Mouse (Mus musculus) liver, embryonic 12.5 days (tissue): Measurements from ENCODE around the gene Serpinb7. TPM values are rescaled to one million over a fixed set of nuclear protein-coding genes. Genes with fewer than 3 reads are reported as not detected.

Experiments
- ATAC-seq: fragments of 200-750 bp; cut with Nextera tagmentation; 2 replicates; pipeline ENCODE4 v1.8.0; 2017; ENCODE audit warnings: moderate number of reproducible peaks, mild to moderate bottlenecking, moderate library complexity
- H3K27ac ChIP-seq: fragments of 300-500 bp; sonication (generic); 2 replicates; pipeline ENCODE4 v1.5.1; 2016; ENCODE audit warnings: mild to moderate bottlenecking
- H3K27me3 ChIP-seq: fragments of 300-500 bp; sonication (generic); replicated peaks from 2 replicates; pipeline ENCODE4 v1.6.1; 2016; ENCODE audit warnings: mild to moderate bottlenecking, moderate library complexity
- H3K36me3 ChIP-seq: fragments of 300-500 bp; sonication (generic); 2 replicates; pipeline ENCODE4 v1.6.1; 2016; ENCODE audit warnings: mild to moderate bottlenecking, moderate library complexity
- H3K4me1 ChIP-seq: fragments of 300-500 bp; sonication (generic); 2 replicates; pipeline ENCODE4 v1.6.1; 2016
- H3K4me2 ChIP-seq: fragments of 300-500 bp; sonication (generic); 2 replicates; pipeline ENCODE4 v1.6.1; 2016; ENCODE audit warnings: mild to moderate bottlenecking, moderate library complexity
- H3K4me3 ChIP-seq: fragments of 300-500 bp; sonication (generic); 2 replicates; pipeline ENCODE4 v1.5.1; 2016; ENCODE audit warnings: mild to moderate bottlenecking, moderate library complexity
- H3K9ac ChIP-seq: fragments of 300-500 bp; sonication (generic); 2 replicates; pipeline ENCODE4 v1.6.1; 2016; ENCODE audit warnings: mild to moderate bottlenecking, moderate library complexity
- H3K9me3 ChIP-seq: fragments of 300-500 bp; sonication (generic); replicated peaks from 2 replicates; pipeline ENCODE4 v1.6.1; 2016; ENCODE audit warnings: mild to moderate bottlenecking, moderate library complexity
- WGBS: fragments of 180-500 bp; shearing (Covaris S2); methylation state at CpG from one replicate; pipeline ENCODE4 v1.1.7; 2016; ENCODE audit not compliant: insufficient replicate concordance; 5-methylcytosine and 5-hydroxymethylcytosine counted together
- polyA plus RNA-seq: library from polyadenylated mRNA; unstranded; fragments of >200 nt; fragmentation: Nextera tagmentation; extraction: Ambion mirVana; gene quantifications from 2 replicates; pipeline ENCODE4 v1.2.1, GENCODE M21; 2016

Serpinb7 gene
- not detected in 2 replicates for polyA plus RNA-seq

DNA sequence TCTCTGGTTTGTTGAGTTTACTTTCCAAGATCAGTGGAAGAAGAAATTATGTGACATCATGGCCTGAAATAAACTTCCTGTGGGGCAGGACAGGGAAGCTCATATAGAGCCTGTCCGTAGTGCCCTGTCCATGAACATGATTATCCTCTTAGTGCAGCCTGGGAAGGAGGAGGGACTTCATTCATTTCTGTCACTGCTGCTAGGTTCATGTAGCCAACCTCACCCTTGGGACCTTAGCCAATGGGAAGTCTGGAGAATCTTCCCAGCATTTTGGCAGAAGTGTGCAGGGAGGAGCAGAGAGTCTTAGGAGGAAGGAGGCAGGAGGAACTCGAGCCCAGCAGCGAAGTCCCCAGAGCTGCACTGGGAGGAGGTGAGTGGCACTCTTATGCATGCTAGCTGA lies at the start of gene Serpinb7:
Gene Serpinb7, plus strand, starts transcription at position 301 of the 400 bp plus-strand sequence.
- ATAC-seq: no peak
- Histone ChIP-seq H3K9ac (no peak within 1 kb of the TSS), H3K27ac (no peak within 1 kb of the TSS), H3K27me3 (no peaks in the 10 kb centered on the region), H3K4me3 (no peak within 1 kb of the TSS), H3K36me3 (no peaks in the 10 kb centered on the region), H3K9me3 (no peaks in the 10 kb centered on the region), H3K4me1 (no peaks in the 10 kb centered on the region), H3K4me2 (no peak within 1 kb of the TSS)
- 57% methylated on average over 3 of the region's 3 CpGs for WGBS

DNA sequence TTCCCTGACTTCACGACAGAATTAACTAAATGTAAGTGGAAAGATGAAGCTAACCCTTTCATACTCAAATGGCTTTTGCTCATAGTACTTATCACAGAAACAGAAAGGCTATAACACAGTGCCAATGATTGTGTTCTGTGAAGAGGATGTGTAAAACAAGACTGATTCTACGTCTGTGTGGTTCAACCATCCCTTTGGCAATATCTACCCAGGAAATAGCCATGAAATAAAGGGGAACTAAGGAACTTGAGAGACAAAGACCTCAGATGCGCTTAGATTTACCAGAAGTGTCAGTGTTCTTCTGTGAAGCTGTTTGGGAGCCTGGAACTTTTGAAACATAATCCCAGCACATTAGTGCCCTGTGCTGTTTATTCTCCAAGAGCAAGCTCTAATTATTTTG lies 49.1 kb upstream of the Serpinb7 start:
- no peak for ATAC-seq
- H3K27me3 ChIP-seq: no peaks in the 10 kb centered on the region
- no peaks in the 10 kb centered on the region for H3K9me3 ChIP-seq
- WGBS: 44% methylated on average over 3 of the region's 3 CpGs
- no peak overlapping the region for H3K9ac ChIP-seq
- no peaks in the 10 kb centered on the region for H3K4me1 ChIP-seq
- no peaks in the 10 kb centered on the region for H3K36me3 ChIP-seq
- no peak overlapping the region for H3K4me2 ChIP-seq
- H3K27ac ChIP-seq: no peak overlapping the region
- no peak overlapping the region for H3K4me3 ChIP-seq

DNA sequence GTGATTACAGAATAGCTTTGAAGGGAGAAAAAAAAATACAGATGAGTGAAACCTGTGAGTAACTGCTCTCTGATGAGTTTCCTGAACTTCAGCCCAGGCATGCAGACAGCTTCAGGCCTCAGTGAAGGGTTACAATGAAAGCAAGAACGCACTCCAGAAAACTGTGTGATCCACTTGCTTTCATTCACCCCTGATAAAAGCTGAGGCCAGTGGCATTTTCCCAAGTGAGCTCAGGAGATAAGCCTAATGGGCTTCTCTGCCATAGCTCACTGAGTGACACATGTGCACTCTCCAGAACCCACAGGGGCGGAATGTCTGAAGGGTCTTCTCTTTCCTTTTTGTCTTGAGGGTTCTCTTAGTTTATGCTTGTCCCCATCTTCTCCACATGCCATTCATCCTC lies 48.3 kb upstream of the Serpinb7 start:
- Histone ChIP-seq H3K36me3 (no peaks in the 10 kb centered on the region), H3K9me3 (no peaks in the 10 kb centered on the region), H3K27ac (no peak overlapping the region), H3K27me3 (no peaks in the 10 kb centered on the region), H3K4me3 (no peak overlapping the region), H3K9ac (no peak overlapping the region), H3K4me2 (no peak overlapping the region), H3K4me1 (no peaks in the 10 kb centered on the region)
- ATAC-seq: 0 out of 2 replicates have a peak, but pooled peaks have one; percentile 15
- 43% methylated on average over 2 of the region's 2 CpGs for WGBS

- Histone ChIP-seq H3K4me3 (no peak overlapping the region), H3K4me1 (no peaks in the 10 kb centered on the region), H3K4me2 (no peak overlapping the region), H3K9ac (no peak overlapping the region), H3K36me3 (no peaks in the 10 kb centered on the region), H3K27ac (no peak overlapping the region), H3K9me3 (no peaks in the 10 kb centered on the region), H3K27me3 (no peaks in the 10 kb centered on the region)
- 20% methylated on average over 3 of the region's 3 CpGs for WGBS
- ATAC-seq: no peak
Measured at GRCm38 (mm10) chr1:107353046-107353445, 46.4 kb upstream of the Serpinb7 start.

- H3K27me3 ChIP-seq: no peaks in the 10 kb centered on the region
- WGBS: 32% methylated on average over 1 of the region's 1 CpGs
- no peak within 1 kb of the TSS for H3K9ac ChIP-seq
- no peak for ATAC-seq
- H3K4me2 ChIP-seq: no peak within 1 kb of the TSS
- H3K27ac ChIP-seq: no peak within 1 kb of the TSS
- H3K4me1 ChIP-seq: no peaks in the 10 kb centered on the region
- no peaks in the 10 kb centered on the region for H3K9me3 ChIP-seq
- H3K4me3 ChIP-seq: no peak within 1 kb of the TSS
- no peaks in the 10 kb centered on the region for H3K36me3 ChIP-seq
Measured at GRCm38 (mm10) chr1:107360898-107361297, 38.6 kb upstream of the Serpinb7 start, which contains the start of gene Serpinb11. Serpinb11 (plus strand) TSS chr1:107361198.

GRCm38 (mm10) chr1:107365973-107366372 lies 33.5 kb upstream of the Serpinb7 start:
- Histone ChIP-seq H3K4me3 (no peak overlapping the region), H3K27me3 (no peaks in the 10 kb centered on the region), H3K27ac (no peak overlapping the region), H3K9ac (no peak overlapping the region), H3K4me1 (no peaks in the 10 kb centered on the region), H3K9me3 (no peaks in the 10 kb centered on the region), H3K36me3 (no peaks in the 10 kb centered on the region), H3K4me2 (no peak overlapping the region)
- ATAC-seq: no peak
- WGBS: 62% methylated on average over 7 of the region's 7 CpGs

DNA sequence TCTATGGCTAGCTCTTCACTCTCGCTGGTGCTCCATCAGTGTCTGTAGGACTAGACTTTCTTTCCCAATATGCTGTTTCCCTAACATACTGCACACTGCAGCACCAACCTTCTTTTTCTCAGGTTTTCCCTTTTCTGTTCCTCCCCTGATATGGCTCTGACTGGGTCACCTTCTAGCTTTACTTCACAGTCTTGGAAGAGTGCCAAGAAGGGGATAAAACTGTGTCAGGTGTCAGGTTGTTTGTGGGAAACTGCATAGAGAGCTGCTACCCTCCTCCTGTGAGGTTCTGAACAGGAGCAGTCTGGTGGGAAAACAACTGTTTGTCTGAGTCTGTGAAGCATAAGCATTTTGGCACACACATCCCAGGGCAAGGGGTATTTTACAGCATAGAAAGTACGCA lies 30.5 kb upstream of the Serpinb7 start:
- ATAC-seq: no peak
- no peak overlapping the region for H3K9ac ChIP-seq
- H3K36me3 ChIP-seq: no peaks in the 10 kb centered on the region
- H3K4me3 ChIP-seq: no peak overlapping the region
- H3K4me2 ChIP-seq: no peak overlapping the region
- no peak overlapping the region for H3K27ac ChIP-seq
- WGBS: 65% methylated on average over 2 of the region's 2 CpGs
- H3K4me1 ChIP-seq: no peaks in the 10 kb centered on the region
- H3K27me3 ChIP-seq: no peaks in the 10 kb centered on the region
- H3K9me3 ChIP-seq: no peaks in the 10 kb centered on the region

DNA sequence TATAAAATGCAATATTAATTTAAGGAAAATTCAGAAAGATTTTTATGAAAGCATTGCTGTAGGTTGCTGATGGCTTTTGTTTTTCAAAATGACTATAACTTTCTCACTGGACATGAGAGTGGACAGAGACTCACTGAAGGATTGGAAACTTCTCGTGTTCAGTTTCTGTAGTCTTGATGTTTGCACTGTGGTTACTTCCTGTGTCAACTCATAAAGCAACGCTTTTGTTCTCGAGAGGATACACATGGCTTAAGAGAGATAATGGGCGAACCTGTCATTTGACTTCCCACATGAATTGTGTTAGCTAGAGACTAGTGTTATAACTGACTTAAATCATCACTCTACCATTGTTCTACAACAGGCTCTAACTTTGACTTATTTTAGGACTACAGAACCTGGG lies 22.5 kb upstream of the Serpinb7 start:
- Histone ChIP-seq H3K4me2 (no peak overlapping the region), H3K9ac (no peak overlapping the region), H3K9me3 (no peaks in the 10 kb centered on the region), H3K27ac (no peak overlapping the region), H3K27me3 (no peaks in the 10 kb centered on the region), H3K4me3 (no peak overlapping the region), H3K36me3 (no peaks in the 10 kb centered on the region), H3K4me1 (no peaks in the 10 kb centered on the region)
- 0 out of 2 replicates have a peak, but pooled peaks have one; percentile 27 for ATAC-seq
- WGBS: 21% methylated on average over 4 of the region's 4 CpGs

- no peaks in the 10 kb centered on the region for H3K36me3 ChIP-seq
- no peak for ATAC-seq
- H3K9ac ChIP-seq: no peak overlapping the region
- no peak overlapping the region for H3K4me2 ChIP-seq
- no peak overlapping the region for H3K4me3 ChIP-seq
- no peaks in the 10 kb centered on the region for H3K9me3 ChIP-seq
- H3K27me3 ChIP-seq: no peaks in the 10 kb centered on the region
- no peak overlapping the region for H3K27ac ChIP-seq
- H3K4me1 ChIP-seq: no peaks in the 10 kb centered on the region
Measured at GRCm38 (mm10) chr1:107378368-107378767, 21.1 kb upstream of the Serpinb7 start.

- no peaks in the 10 kb centered on the region for H3K9me3 ChIP-seq
- no peak overlapping the region for H3K9ac ChIP-seq
- H3K4me2 ChIP-seq: no peak overlapping the region
- ATAC-seq: no peak
- H3K36me3 ChIP-seq: no peaks in the 10 kb centered on the region
- no peak overlapping the region for H3K4me3 ChIP-seq
- H3K27me3 ChIP-seq: no peaks in the 10 kb centered on the region
- H3K27ac ChIP-seq: no peak overlapping the region
- H3K4me1 ChIP-seq: no peaks in the 10 kb centered on the region
Measured at GRCm38 (mm10) chr1:107381491-107381890, 18.0 kb upstream of the Serpinb7 start.

- WGBS: 55% methylated on average over 1 of the region's 1 CpGs
- no peak for ATAC-seq
Measured at GRCm38 (mm10) chr1:107382404-107382803, 17.1 kb upstream of the Serpinb7 start.

DNA sequence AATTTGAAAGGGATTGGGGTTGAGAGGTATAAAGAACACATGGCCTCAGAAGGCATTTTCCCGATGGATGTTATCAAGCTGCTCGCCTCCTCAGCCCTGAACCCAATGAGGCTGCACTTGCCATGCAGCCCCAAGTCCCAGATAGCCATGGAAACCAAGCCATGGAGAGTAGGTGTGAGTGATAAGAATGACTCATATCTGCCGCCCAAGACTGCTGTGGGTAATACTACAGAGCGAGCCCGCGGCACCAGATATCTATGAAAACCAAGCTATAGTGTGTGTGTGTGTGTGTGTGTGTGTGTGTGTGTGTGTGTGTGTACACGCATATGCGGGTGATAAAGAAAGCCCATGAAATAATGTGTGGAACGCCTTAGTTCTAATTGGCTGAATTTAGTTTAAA lies 14.9 kb upstream of the Serpinb7 start:
- Histone ChIP-seq H3K4me1 (no peaks in the 10 kb centered on the region), H3K4me2 (no peak overlapping the region), H3K27ac (no peak overlapping the region), H3K27me3 (no peaks in the 10 kb centered on the region), H3K9me3 (no peaks in the 10 kb centered on the region), H3K9ac (no peak overlapping the region), H3K36me3 (no peaks in the 10 kb centered on the region), H3K4me3 (no peak overlapping the region)
- WGBS: 60% methylated on average over 9 of the region's 9 CpGs
- peak; percentile 85 for ATAC-seq

More at GRCm38 (mm10) chr1:107382404-107382803, 17.1 kb upstream of the Serpinb7 start:
- Histone ChIP-seq H3K36me3 (no peaks in the 10 kb centered on the region), H3K27me3 (no peaks in the 10 kb centered on the region), H3K9ac (no peak overlapping the region), H3K4me2 (no peak overlapping the region), H3K9me3 (no peaks in the 10 kb centered on the region), H3K4me1 (no peaks in the 10 kb centered on the region), H3K27ac (no peak overlapping the region), H3K4me3 (no peak overlapping the region)

DNA sequence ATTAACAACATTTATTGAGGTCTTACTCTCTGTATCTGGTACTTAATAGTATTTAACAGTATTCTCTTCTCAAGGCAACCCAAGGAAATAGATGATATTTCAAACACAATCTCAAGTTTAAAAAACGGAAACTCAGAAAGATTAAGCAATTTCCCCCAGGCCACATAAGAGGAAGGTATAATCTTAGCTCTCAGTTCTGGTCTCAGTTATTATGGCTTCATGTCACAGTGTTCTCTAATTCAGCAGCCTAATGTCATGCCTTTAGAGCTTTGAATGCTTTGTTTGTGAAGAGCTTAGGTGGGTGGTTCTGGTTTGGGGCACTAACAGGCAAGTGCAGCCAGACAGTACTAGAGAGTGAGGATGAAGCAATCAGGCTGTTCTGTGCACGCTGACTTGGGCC lies 9.7 kb upstream of the Serpinb7 start:
- Histone ChIP-seq H3K9ac (no peak overlapping the region), H3K27me3 (no peaks in the 10 kb centered on the region), H3K4me1 (no peaks in the 10 kb centered on the region), H3K4me2 (no peak overlapping the region), H3K9me3 (no peaks in the 10 kb centered on the region), H3K4me3 (no peak overlapping the region), H3K27ac (no peak overlapping the region), H3K36me3 (no peaks in the 10 kb centered on the region)
- ATAC-seq: no peak
- WGBS: 62% methylated on average over 2 of the region's 2 CpGs
